Mouse (Mus musculus) CH12.LX (cell line): ENCODE results near the gene Prmt8. TPM values are rescaled to one million over a fixed set of nuclear protein-coding genes. Genes with fewer than 3 reads are reported as not detected.

Experiments used
- DNase-seq: peaks from one replicate; pipeline ENCODE4 v3.0.0-alpha.2; 2013; ENCODE audit errors: extremely low read depth
- H3K27ac ChIP-seq: 2 replicates; pipeline ENCODE4 v1.5.1; 2012; ENCODE audit warnings: low read depth, mild to moderate bottlenecking, control low read depth, moderate library complexity; ENCODE audit not compliant: insufficient read depth
- H3K27me3 ChIP-seq: replicated peaks from 2 replicates; pipeline ENCODE3; 2012; ENCODE audit warnings: inconsistent platforms
- H3K36me3 ChIP-seq, 2 experiments: replicated peaks in 1 of 2; 2 replicates each; pipeline versions ENCODE3 to v1.6.1; 2012; ENCODE audit warnings: inconsistent platforms in 1 of 2, low read length in 1 of 2, mild to moderate bottlenecking in 1 of 2, mixed read lengths in 1 of 2, moderate library complexity in 1 of 2; ENCODE audit not compliant: control insufficient read depth in 1 of 2, insufficient read depth in 1 of 2
- H3K4me1 ChIP-seq, 2 experiments: 2 replicates each; pipeline ENCODE4 v1.6.1; 2012; ENCODE audit warnings: inconsistent platforms in 1 of 2, moderate library complexity in 1 of 2; ENCODE audit not compliant: insufficient read depth in 2 of 2, control insufficient read depth in 1 of 2
- H3K4me2 ChIP-seq: 2 replicates; pipeline ENCODE4 v1.6.1; 2012; ENCODE audit warnings: low read depth, mild to moderate bottlenecking, control low read depth; ENCODE audit not compliant: poor library complexity, insufficient read depth, severe bottlenecking
- H3K4me3 ChIP-seq, 3 experiments: fragments of 150-350 bp in 1 of 3; sonication (generic) in 1 of 3; replicated peaks in 1 of 3; 2 replicates each; pipeline versions ENCODE3 to v1.5.1; 2011 to 2012; ENCODE audit warnings: low read depth in 2 of 3, low read length in 2 of 3, mild to moderate bottlenecking in 2 of 3, moderate library complexity in 2 of 3, control low read depth in 1 of 3, improper control_type of control experiment in 1 of 3, inconsistent platforms in 1 of 3, mixed read lengths in 1 of 3; ENCODE audit not compliant: poor library complexity in 1 of 3
- H3K79me2 ChIP-seq: replicated peaks from 2 replicates; pipeline ENCODE4 v1.6.1; 2012; ENCODE audit warnings: mild to moderate bottlenecking, moderate library complexity; ENCODE audit not compliant: control insufficient read depth, poor library complexity, insufficient read depth, severe bottlenecking; ENCODE audit errors: extremely low read depth
- H3K9ac ChIP-seq: 2 replicates; pipeline ENCODE4 v1.6.1; 2012; ENCODE audit warnings: low read depth, mild to moderate bottlenecking, control low read depth, moderate library complexity; ENCODE audit not compliant: insufficient read depth
- H3K9me3 ChIP-seq: replicated peaks from 2 replicates; pipeline ENCODE3; 2012; ENCODE audit warnings: low read length, inconsistent platforms, mixed read lengths
- BHLHE40 ChIP-seq: IDR thresholded peaks from 2 replicates; pipeline ENCODE4 v1.6.1; 2011; ENCODE audit warnings: mild to moderate bottlenecking, low read depth, low read length, improper control_type of control experiment
- CHD1 ChIP-seq: IDR thresholded peaks from 2 replicates; pipeline ENCODE4 v1.6.1; 2012; ENCODE audit warnings: low read depth, low read length, improper control_type of control experiment, inconsistent platforms
- CHD2 ChIP-seq: IDR thresholded peaks from 2 replicates; pipeline ENCODE4 v1.6.1; 2011; ENCODE audit warnings: low read length, improper control_type of control experiment
- EP300 ChIP-seq: IDR thresholded peaks from 2 replicates; pipeline ENCODE4 v1.6.1; 2011; ENCODE audit warnings: low read length, improper control_type of control experiment
- IRF4 ChIP-seq: IDR thresholded peaks from 2 replicates; pipeline ENCODE4 v1.6.1; 2014; ENCODE audit warnings: low read depth, mild to moderate bottlenecking, inconsistent platforms, low read length, improper control_type of control experiment
- JUN ChIP-seq: IDR thresholded peaks from 2 replicates; pipeline ENCODE4 v1.6.1; 2011; ENCODE audit warnings: low read depth, mild to moderate bottlenecking, low read length, improper control_type of control experiment, moderate library complexity; ENCODE audit not compliant: insufficient read depth
- JUND ChIP-seq: conservative IDR thresholded peaks from 2 replicates; pipeline ENCODE4 v1.6.1; 2011; ENCODE audit warnings: low read depth, low read length, improper control_type of control experiment
- MAFK ChIP-seq: IDR thresholded peaks from 2 replicates; pipeline ENCODE4 v1.6.1; 2011; ENCODE audit warnings: low read length, improper control_type of control experiment; ENCODE audit not compliant: insufficient replicate concordance
- MAX ChIP-seq: IDR thresholded peaks from 2 replicates; pipeline ENCODE4 v1.6.1; 2011; ENCODE audit warnings: low read length, improper control_type of control experiment
- MAZ ChIP-seq: IDR thresholded peaks from 2 replicates; pipeline ENCODE4 v1.6.1; 2012; ENCODE audit warnings: low read depth, mild to moderate bottlenecking, inconsistent platforms, low read length, improper control_type of control experiment, moderate library complexity
- MEF2A ChIP-seq: IDR thresholded peaks from 2 replicates; pipeline ENCODE4 v1.6.1; 2014; ENCODE audit warnings: low read depth, mild to moderate bottlenecking, inconsistent platforms, low read length, improper control_type of control experiment, borderline replicate concordance
- MXI1 ChIP-seq: IDR thresholded peaks from 2 replicates; pipeline ENCODE4 v1.6.1; 2011; ENCODE audit warnings: mild to moderate bottlenecking, low read depth, low read length, improper control_type of control experiment
- MYC ChIP-seq: IDR thresholded peaks from 2 replicates; pipeline ENCODE4 v1.6.1; 2011; ENCODE audit warnings: low read depth, mild to moderate bottlenecking, improper control_type of control experiment, low read length
- NELFE ChIP-seq: IDR thresholded peaks from 2 replicates; pipeline ENCODE4 v1.6.1; 2011; ENCODE audit warnings: low read depth, low read length, improper control_type of control experiment
- NRF1 ChIP-seq: IDR thresholded peaks from 2 replicates; pipeline ENCODE4 v1.6.1; 2014; ENCODE audit warnings: low read depth, mild to moderate bottlenecking, inconsistent platforms, low read length, improper control_type of control experiment, moderate library complexity
- PAX5 ChIP-seq: IDR thresholded peaks from 2 replicates; pipeline ENCODE4 v1.6.1; 2012; ENCODE audit warnings: low read length, inconsistent platforms, mixed read lengths
- RAD21 ChIP-seq: IDR thresholded peaks from 2 replicates; pipeline ENCODE4 v1.6.1; 2011; ENCODE audit warnings: low read depth, mild to moderate bottlenecking, low read length, improper control_type of control experiment, moderate library complexity
- RCOR1 ChIP-seq: conservative IDR thresholded peaks from 2 replicates; pipeline ENCODE4 v1.6.1; 2012; ENCODE audit warnings: low read depth, mild to moderate bottlenecking, inconsistent platforms, low read length, improper control_type of control experiment
- TBP ChIP-seq: conservative IDR thresholded peaks from 2 replicates; pipeline ENCODE4 v1.6.1; 2011; ENCODE audit warnings: low read depth, low read length, improper control_type of control experiment
- TCF12 ChIP-seq: IDR thresholded peaks from 2 replicates; pipeline ENCODE4 v1.6.1; 2014; ENCODE audit warnings: low read depth, mild to moderate bottlenecking, inconsistent platforms, low read length, improper control_type of control experiment
- UBTF ChIP-seq: IDR thresholded peaks from 2 replicates; pipeline ENCODE4 v1.6.1; 2012; ENCODE audit warnings: low read depth, mild to moderate bottlenecking, inconsistent platforms, low read length, improper control_type of control experiment, moderate library complexity
- USF1 ChIP-seq: IDR thresholded peaks from 2 replicates; pipeline ENCODE4 v1.6.1; 2014; ENCODE audit warnings: low read depth, mild to moderate bottlenecking, inconsistent platforms, low read length, improper control_type of control experiment
- USF2 ChIP-seq: conservative IDR thresholded peaks from 2 replicates; pipeline ENCODE4 v1.6.1; 2011; ENCODE audit warnings: low read depth, low read length, improper control_type of control experiment
- ZNF384 ChIP-seq: IDR thresholded peaks from 2 replicates; pipeline ENCODE4 v1.6.1; 2012; ENCODE audit warnings: low read depth, low read length, improper control_type of control experiment, inconsistent platforms
- dilution Hi-C: fragments of 300-500 bp; cut with MboI; formaldehyde crosslinking; loops from 2 replicates; pipeline ENCODE4 v1.14.3; 2020; ENCODE audit warnings: low sequenced_read_pairs; ENCODE audit not compliant: extremely low pct_unique_long_range_greater_than_20kb, extremely low pct_ligation_motif_present
- in situ Hi-C: fragments of 300-500 bp; cut with MboI; formaldehyde crosslinking; loops from 3 replicates; pipeline ENCODE4 v1.14.3; 2019; ENCODE audit warnings: low sequenced_read_pairs, low pct_ligation_motif_present, low pct_unique_long_range_greater_than_20kb, mixed read lengths
- polyA plus RNA-seq: library from polyadenylated mRNA; unstranded; fragments of >175 nt; gene quantifications from 2 replicates; pipeline ENCODE4 v1.2.1, GENCODE M21; 2012; ENCODE audit warnings: low read depth; ENCODE audit not compliant: insufficient read length
- total RNA-seq, 2 experiments: library from RNA; depleted of rRNA; stranded (reverse); fragments of 300-350 nt in 1 of 2; fragments of >200 nt in 1 of 2; gene quantifications; 2 replicates each; pipeline ENCODE4 v1.2.3; 2012 to 2014

The Prmt8 gene
- total and polyA plus RNA-seq, 3 experiments: not detected

DNA sequence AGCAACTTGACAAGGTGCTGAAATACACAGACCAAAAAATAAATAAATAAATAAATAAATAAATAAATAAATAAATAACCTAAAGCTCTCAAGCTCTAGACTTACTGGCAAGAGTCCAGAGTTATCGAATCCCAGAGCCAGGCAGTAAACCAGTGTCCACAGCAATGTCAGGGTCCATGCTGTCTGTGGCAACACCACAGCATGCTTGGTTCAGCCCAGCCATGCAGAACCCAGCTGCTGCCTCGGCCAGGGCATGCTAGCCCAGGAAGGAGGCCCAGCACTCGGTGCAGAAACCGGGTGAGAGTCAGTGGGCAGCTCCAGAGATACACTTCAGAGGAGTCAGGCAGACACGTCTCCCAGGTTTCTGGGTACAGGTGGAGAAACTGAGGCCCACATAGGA lies 29.4 kb downstream of the Prmt8 start:
- Histone ChIP-seq H3K36me3 (no peaks in the 10 kb centered on the region), H3K9ac (no peak overlapping the region), H3K4me3 (no peak overlapping the region), H3K4me1 (peaks cover 0 to 7% of the 10 kb centered on the region in 2 experiments; a peak in 1 of 4 replicates), H3K27ac (no peak overlapping the region), H3K9me3 (no peaks in the 10 kb centered on the region), H3K79me2 (no peaks in the 10 kb centered on the region), H3K4me2 (no peak overlapping the region), H3K27me3 (peaks cover 90% of the 10 kb centered on the region)
- no peak for DNase-seq
- dilution Hi-C loops (no loop called here), in situ Hi-C loops (no loop called here)
- TF ChIP-seq USF1 (no peak), NRF1 (no peak), MAX (no peak), TBP (no peak), JUND (no peak), USF2 (no peak), UBTF (no peak), EP300 (no peak), RCOR1 (no peak), ZNF384 (no peak), PAX5 (no peak), CHD1 (no peak), MXI1 (no peak), BHLHE40 (no peak), MEF2A (no peak), TCF12 (no peak), CHD2 (no peak), MYC (no peak)

DNA sequence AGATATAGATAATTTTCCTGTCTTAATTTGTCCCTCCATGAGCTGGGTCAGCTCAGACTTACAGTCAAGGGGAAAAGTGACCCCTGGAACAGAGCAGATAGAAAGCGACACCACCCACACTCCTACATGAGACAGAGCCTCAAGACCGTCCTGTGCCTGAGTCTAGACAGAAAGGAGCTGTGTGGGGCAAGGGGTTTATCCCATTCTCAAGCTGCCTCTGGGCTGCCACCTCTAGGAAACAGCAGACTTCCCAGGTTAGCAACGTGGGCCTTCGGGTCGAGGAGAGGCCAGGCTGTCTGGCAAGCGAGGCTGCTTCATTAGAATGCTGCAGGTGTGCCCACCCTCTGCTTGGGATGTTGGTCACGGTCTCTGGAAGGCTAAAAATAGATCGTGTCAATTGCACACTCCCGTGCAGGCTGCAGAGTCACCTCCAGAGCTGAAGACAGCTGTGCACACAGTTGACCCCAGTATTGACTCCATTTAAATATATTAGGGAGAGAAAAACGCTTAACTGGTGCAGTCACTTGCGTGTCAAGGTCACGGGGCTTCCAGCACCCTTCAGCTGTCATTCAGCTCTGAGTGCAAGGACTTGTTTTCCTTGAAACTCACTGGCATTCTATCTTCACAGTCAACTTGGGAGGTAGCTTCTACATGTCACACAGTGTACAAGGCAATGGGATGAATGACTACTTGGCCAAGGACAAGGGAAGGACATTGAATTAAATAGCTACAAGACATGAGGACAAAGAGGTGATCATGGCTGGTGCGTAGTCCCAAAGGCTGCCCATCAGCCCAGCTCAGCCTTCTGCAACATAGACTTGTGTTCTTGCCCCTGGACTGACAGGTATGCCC lies 33.9 kb downstream of the Prmt8 start:
- Histone ChIP-seq H3K4me1 (0 out of 4 replicates have a peak, but pooled peaks cover 0 to 4% of the 10 kb centered on the region in 2 experiments), H3K4me2 (no peak overlapping the region), H3K27ac (no peak overlapping the region), H3K9me3 (no peaks in the 10 kb centered on the region), H3K36me3 (no peaks in the 10 kb centered on the region), H3K27me3 (peaks cover 80% of the 10 kb centered on the region), H3K9ac (no peak overlapping the region), H3K4me3 (no peak overlapping the region), H3K79me2 (no peaks in the 10 kb centered on the region)
- in situ Hi-C loops: no loop called here
- dilution Hi-C loops: no loop called here
- no peak for DNase-seq
- TF ChIP-seq MAZ (no peak), NELFE (no peak), CHD1 (no peak), JUN (no peak), RAD21 (no peak), MAFK (no peak), IRF4 (no peak), EP300 (no peak)
